Mouse (Mus musculus) adipocyte (in vitro differentiated cells): Measurements from ENCODE around the gene Ncoa3.

Experiments used
- DNase-seq: peaks from one replicate; pipeline ENCODE4 v3.0.0-alpha.2; 2016; ENCODE audit warnings: low spot score

Gene Ncoa3

GRCm38 (mm10) chr2:165970767-165971166, 21.7 kb upstream of the Ncoa3 start:
- no peak for DNase-seq

GRCm38 (mm10) chr2:165974383-165974782, 18.1 kb upstream of the Ncoa3 start:
- DNase-seq, result no peak

GRCm38 (mm10) chr2:165976186-165976585, 16.2 kb upstream of the Ncoa3 start:
- no peak for DNase-seq

DNA sequence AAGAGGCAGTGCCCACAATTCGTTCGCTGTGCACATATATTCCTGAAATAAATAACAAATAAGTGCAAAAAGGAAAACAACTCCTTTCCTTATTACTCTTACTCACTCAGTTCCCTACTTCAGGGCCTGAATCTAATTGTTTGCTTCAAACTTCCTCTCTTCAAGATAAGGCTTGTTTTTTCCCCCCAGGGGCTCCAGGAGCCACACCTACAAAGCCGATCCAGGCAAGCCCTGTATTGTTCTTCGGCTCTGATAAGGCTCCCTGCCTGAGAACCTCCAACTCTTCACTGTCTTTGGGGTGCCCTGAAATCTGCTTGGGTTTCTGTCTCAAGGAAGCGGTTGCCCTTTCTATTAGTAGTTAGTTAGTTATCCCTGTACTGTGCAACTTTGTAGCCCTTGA, 15.6 kb upstream of the Ncoa3 start:
- DNase-seq, result no peak

- no peak for DNase-seq
Observed at GRCm38 (mm10) chr2:165978119-165978518, 14.3 kb upstream of the Ncoa3 start.

GRCm38 (mm10) chr2:165981248-165981977, 11.0 kb upstream of the Ncoa3 start:
- DNase-seq, result no peak

- peak; percentile 74 for DNase-seq
Observed at GRCm38 (mm10) chr2:165982512-165983389, 9.7 kb upstream of the Ncoa3 start.

- DNase-seq, result no peak
Observed at GRCm38 (mm10) chr2:165984318-165984717, 8.1 kb upstream of the Ncoa3 start.

DNA sequence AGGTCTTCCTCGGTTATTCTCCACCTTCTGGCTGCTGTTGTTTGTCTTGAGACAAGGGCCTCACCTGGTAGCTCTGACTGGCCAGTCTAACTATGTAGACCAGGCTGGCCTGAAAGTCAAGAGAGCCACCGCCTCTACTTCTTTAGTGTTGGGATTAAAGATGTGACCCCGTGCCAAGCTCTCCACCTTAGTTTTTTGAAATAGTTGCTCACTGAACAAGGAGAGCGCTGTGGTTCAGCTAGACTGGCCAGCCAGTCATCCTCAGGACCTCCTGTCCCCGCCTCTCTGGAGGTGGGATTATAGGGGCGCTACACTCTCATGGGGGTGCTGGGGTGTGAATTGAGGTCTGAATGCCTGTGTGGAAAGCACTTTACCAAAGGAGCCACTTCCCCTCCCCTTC, 7.5 kb upstream of the Ncoa3 start:
- no peak for DNase-seq

DNA sequence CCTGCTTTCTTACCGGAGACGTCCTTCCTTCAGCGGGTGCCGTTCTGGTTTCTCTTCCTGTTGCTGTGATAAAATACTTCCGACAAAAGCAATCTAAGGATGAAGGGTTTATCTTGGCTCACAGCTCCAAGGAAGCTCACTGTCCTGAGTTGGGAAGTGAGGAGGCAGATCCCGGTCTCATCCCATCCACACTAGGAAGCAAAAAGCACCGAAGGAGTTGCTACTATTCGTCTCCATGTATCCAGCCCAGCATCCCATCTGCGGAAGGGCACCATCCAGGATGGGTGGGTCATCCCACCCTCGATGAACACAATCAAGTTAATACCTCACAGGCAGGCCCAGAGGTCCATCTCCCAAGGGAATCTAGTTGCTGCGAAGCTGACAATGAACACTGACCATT, 6.9 kb upstream of the Ncoa3 start:
- DNase-seq, result no peak

DNA sequence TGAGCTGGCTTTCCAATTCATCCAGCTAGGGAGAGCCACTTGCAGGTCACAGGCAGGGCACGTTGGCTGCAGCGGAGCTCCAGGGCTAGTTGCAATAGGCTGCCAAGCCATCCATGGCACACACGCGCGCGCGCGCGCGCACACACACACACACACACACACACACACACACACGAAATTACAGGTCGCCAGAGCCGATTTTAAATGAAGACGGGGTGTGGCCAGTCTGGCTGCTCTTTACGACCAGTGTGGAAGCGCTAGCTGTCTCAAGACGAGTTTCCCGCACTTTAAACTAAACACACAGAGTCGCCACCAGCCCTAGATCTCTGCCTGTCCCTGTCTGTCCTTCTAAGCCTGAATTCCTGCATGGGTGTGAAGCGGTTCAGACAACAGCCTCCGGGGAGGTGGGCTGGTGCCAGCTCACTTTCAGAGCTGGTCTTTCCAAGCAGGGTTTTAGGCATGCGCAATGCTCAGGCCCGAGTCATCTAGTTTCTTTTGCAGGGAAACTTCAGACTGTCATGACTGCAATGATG, 5.4 kb upstream of the Ncoa3 start:
- peak; percentile 70 for DNase-seq

- DNase-seq, result no peak
Observed at GRCm38 (mm10) chr2:165993173-165993900, 901 bp downstream of the Ncoa3 start.

DNA sequence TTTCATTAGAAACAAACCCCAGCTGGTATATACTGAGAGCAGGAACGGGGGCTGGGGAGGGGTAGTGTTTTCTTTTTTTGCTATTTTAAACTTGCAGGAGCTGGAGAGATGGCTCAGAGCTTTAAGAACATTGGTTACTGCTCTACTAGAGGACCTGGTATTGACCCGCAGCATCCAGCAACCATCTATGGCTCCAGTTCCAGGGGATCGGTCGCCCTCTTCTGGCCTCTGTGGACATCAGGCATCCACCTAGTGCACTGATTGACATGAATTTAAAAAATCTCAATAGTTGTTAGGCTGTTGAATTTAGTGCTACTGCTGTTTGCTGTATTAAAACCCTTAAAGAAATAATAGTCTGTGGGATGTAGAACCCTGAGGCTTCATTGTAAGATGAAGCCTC, 1.9 kb downstream of the Ncoa3 start:
- DNase-seq, result no peak

- no peak for DNase-seq
Observed at GRCm38 (mm10) chr2:165995711-165996110, 3.3 kb downstream of the Ncoa3 start.

DNA sequence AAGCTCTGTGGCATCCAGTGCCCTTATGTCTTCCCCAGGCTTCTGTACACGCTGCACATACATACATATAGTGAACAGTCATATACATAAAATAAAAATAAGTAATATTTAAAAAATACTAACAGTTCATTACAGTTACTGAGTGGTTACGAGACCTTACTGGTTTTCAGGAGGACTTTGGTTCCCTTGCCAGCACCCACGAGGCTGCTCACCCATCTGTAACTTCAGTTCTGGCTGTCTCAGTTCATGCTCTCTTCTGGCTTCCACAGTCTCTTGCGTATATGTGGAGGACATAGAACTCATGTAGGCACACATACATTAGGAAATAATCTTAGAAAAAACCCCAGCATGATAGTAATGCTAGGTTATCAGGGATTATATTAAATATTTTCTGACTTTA, 3.7 kb downstream of the Ncoa3 start:
- no peak for DNase-seq

- no peak for DNase-seq
Observed at GRCm38 (mm10) chr2:165997256-165997967, 5.0 kb downstream of the Ncoa3 start.

- no peak for DNase-seq
Observed at GRCm38 (mm10) chr2:165998969-165999368, 6.5 kb downstream of the Ncoa3 start.

DNA sequence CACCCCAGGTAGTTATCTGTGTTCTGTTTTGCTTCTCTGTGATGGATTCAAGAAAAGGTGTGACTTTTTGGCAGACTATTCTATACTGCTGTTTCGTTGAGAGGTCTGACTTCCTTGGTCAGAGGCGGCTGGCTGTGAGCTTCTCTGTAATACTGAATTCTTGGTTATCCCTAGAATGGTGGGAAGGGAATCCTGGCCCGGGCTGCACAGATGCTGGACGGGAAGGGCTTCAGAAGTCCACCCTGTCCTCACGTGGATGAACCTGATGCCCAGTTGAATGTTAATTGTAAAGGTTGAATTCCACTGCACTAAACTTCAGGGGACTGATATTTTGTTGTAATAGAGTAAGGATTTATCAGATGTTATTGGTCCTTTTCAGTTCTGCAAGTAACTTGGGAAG, 7.4 kb downstream of the Ncoa3 start:
- DNase-seq, result no peak

- no peak for DNase-seq
Observed at GRCm38 (mm10) chr2:166000242-166000641, 7.8 kb downstream of the Ncoa3 start.

GRCm38 (mm10) chr2:166000769-166001168, 8.3 kb downstream of the Ncoa3 start:
- DNase-seq, result no peak

GRCm38 (mm10) chr2:166001362-166001761, 8.9 kb downstream of the Ncoa3 start:
- DNase-seq, result no peak

- no peak for DNase-seq
Observed at GRCm38 (mm10) chr2:166001768-166002167, 9.3 kb downstream of the Ncoa3 start.
